Mouse (Mus musculus) spleen, adult 2 months (tissue): ENCODE results near the gene Aloxe3.

Experiments used
- CTCF ChIP-seq: fragments of 200-500 bp; IDR thresholded peaks from 2 replicates; pipeline ENCODE4 v1.5.1; 2011; ENCODE audit warnings: mild to moderate bottlenecking, inconsistent platforms; ENCODE audit not compliant: insufficient read depth, insufficient read length, insufficient replicate concordance; ENCODE audit errors: extremely low read depth
- POLR2A ChIP-seq: fragments of 200-500 bp; IDR thresholded peaks from 2 replicates; pipeline ENCODE4 v1.6.1; 2011; ENCODE audit warnings: low read depth, low read length, inconsistent platforms

DNA sequence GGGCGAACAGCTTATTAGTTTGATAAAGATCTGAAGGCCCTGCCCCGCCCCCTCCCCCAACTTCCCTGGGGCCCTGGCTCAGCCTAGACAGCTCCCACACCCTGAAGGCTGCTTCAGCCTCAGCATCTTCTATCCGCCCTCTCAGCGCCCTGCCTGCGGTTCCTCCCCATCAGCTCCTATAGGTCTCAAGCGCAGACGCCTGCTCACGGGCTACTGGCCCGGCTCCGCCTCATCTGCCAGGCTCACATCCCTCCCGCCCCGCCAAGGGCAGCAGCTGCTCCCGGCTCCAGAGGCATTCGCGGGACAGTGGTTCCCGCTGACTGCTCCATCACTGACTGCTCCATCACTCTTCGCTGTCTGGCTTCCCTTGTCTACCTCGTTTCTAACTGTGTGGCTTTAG, 31.1 kb downstream of the Aloxe3 start, which contains the start of gene Alox12b:
- TF ChIP-seq CTCF (no peak), POLR2A (no peak)
